Mouse (Mus musculus): Measurements from ENCODE around the gene Ciapin1. TPM values are rescaled to one million over a fixed set of nuclear protein-coding genes. Genes with fewer than 3 reads are reported as not detected.

The Ciapin1 gene
- polyA plus RNA-seq, 1 experiment = 37.6 TPM

DNA sequence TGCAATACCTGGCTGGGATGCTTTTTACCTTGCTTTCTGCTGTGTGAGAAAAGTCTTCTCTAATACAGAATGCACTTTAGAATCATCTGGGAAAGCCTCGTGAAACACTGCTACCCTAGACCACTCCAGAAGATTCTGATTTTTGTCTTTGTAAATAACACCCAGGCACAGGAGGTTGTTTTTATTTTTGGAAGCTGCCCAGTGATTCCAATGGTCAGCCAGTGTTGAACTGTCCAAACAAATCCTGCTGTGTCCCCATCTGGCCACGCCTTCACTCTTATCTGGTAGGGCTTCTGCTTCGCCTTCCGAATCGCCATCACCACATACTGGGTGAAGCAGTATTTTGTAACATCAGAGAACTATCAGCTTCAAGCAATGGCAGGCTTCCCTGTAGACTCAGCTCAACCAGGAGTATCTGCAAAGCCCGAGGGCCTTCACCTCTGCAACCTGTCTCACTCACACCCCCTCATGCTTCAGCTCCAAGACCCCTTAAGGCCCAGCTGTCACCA, 18.4 kb downstream of the Ciapin1 start:
- TF ChIP-seq GATA1 (IDR thresholded peaks at IDR 0.05; ENCODE audit: low read length) = no peak
- H3K9me3 ChIP-seq (ENCODE audit: control insufficient read depth, low read length) = no peaks in the 10 kb centered on the region
- H3K27me3 ChIP-seq (ENCODE audit: control insufficient read depth) = no peaks in the 10 kb centered on the region
- peaks cover 72% of the 10 kb centered on the region for H3K36me3 ChIP-seq (ENCODE audit: control insufficient read depth)
- H3K4me3 ChIP-seq (replicated peaks) = no peak overlapping the region
- H3K4me1 ChIP-seq (ENCODE audit: control insufficient read depth) = peaks cover 27% of the 10 kb centered on the region

DNA sequence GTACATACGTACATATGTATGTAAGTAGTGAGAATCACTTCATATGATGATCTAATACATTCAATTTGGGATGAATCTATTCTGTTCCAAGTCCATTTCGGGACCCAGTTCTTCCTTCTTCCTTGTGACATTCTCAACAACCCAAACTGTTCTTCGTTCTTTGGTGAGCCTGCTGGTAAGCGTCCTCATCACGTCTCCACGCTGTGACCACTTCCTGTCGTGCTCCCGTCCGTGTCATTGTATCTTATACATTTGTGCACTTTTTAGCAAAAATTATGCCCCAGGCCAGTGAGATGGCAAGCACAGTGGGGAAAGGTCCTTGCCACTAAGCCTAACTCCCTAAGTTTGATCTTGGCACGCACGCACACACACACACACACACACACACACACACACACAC, 20.2 kb downstream of the Ciapin1 start:
- Histone ChIP-seq H3K9me3 (ENCODE audit: control insufficient read depth, low read length) (no peaks in the 10 kb centered on the region), H3K4me3 (replicated peaks) (no peak overlapping the region), H3K36me3 (ENCODE audit: control insufficient read depth) (peaks cover 54% of the 10 kb centered on the region), H3K27me3 (ENCODE audit: control insufficient read depth) (no peaks in the 10 kb centered on the region), H3K4me1 (ENCODE audit: control insufficient read depth) (peaks cover 28% of the 10 kb centered on the region)
- no peak for TF ChIP-seq GATA1 (IDR thresholded peaks at IDR 0.05; ENCODE audit: low read length)
- TF ChIP-seq TAL1 (IDR thresholded peaks at IDR 0.05; ENCODE audit: low read length) = no peak

DNA sequence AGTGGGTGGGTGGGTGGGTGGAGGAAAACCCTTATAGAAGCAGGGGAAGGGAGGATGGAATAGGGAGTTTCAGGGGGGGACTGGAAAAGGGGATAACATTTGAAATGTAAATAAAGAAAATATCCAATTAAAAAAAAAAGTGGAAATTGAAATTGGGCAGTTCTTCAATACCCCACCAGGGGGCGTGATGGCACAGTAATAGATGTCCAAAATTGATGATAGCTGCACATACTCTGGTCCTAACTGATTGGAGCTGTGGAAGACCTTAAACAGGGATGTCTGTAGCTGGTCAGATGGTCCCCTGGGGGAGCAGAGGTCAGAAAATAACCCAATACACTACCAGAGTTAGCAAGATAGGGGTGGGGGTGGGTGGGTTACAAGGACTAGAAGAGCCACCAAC, 23.6 kb downstream of the Ciapin1 start:
- H3K4me3 ChIP-seq (replicated peaks) = no peak overlapping the region
- TF ChIP-seq GATA1 (IDR thresholded peaks at IDR 0.05; ENCODE audit: low read length) (no peak), TAL1 (IDR thresholded peaks at IDR 0.05; ENCODE audit: low read length) (no peak)
- H3K36me3 ChIP-seq (ENCODE audit: control insufficient read depth) = peaks cover 20% of the 10 kb centered on the region
- no peaks in the 10 kb centered on the region for H3K9me3 ChIP-seq (ENCODE audit: control insufficient read depth, low read length)
- peaks cover 18% of the 10 kb centered on the region for H3K4me1 ChIP-seq (ENCODE audit: control insufficient read depth)
- H3K27me3 ChIP-seq (ENCODE audit: control insufficient read depth) = peaks cover 7% of the 10 kb centered on the region

DNA sequence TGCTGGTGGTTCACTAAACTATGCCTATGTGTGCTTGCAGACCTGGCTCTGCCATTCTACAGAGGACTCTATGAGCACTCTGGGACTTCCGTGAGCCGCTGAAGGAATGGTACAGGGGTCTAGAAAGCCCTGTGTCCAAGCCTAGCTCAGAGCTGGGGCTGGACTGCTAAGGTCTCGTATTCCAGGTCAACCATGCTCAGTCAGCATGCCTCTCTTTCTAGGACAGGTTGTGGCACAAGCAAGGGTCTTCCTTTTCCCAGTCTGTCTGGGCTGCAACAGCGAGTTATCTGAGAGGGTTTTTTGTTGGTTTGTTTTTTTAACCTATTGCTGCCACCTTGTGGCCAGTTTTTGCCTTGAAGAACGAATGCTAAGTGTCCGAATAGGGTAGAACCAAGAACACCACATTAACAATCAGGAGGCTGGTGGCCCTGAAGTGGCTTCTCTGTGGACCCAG, 25.5 kb downstream of the Ciapin1 start:
- peaks cover 15% of the 10 kb centered on the region for H3K27me3 ChIP-seq (ENCODE audit: control insufficient read depth)
- no peak overlapping the region for H3K4me3 ChIP-seq (replicated peaks)
- peaks cover 2% of the 10 kb centered on the region; the same call in 1 of the 2 replicates for H3K36me3 ChIP-seq (ENCODE audit: control insufficient read depth)
- no peaks in the 10 kb centered on the region for H3K9me3 ChIP-seq (ENCODE audit: control insufficient read depth, low read length)
- no peak for TF ChIP-seq TAL1 (IDR thresholded peaks at IDR 0.05; ENCODE audit: low read length)
- no peak for TF ChIP-seq GATA1 (IDR thresholded peaks at IDR 0.05; ENCODE audit: low read length)
- peaks cover 34% of the 10 kb centered on the region for H3K4me1 ChIP-seq (ENCODE audit: control insufficient read depth)

DNA sequence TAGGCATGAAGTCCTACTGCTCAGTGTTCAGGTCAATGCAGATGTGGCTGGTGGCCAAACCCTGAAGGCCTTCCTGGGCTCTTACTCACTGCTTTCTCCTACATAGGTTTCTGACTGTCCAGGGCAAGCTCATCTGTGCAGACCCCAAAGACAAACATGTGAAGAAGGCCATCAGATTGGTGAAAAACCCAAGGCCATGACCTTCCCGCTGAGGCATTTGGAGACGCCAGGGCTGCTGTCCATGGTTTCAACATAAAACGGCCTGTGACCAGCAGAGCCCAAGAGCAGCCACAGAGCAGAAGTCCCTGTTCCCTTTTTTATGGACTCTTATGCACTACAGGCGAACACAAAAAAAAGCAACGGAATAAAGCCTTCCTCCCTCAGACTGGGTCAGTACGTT, 26.5 kb downstream of the Ciapin1 start:
- Histone ChIP-seq H3K9me3 (ENCODE audit: control insufficient read depth, low read length) (no peaks in the 10 kb centered on the region), H3K27me3 (ENCODE audit: control insufficient read depth) (peaks cover 23% of the 10 kb centered on the region), H3K4me1 (ENCODE audit: control insufficient read depth) (peaks cover 37% of the 10 kb centered on the region), H3K36me3 (ENCODE audit: control insufficient read depth) (no peaks in the 10 kb centered on the region), H3K4me3 (replicated peaks) (no peak overlapping the region)
- no peak for TF ChIP-seq GATA1 (IDR thresholded peaks at IDR 0.05; ENCODE audit: low read length)
- TF ChIP-seq TAL1 (IDR thresholded peaks at IDR 0.05; ENCODE audit: low read length) = no peak

DNA sequence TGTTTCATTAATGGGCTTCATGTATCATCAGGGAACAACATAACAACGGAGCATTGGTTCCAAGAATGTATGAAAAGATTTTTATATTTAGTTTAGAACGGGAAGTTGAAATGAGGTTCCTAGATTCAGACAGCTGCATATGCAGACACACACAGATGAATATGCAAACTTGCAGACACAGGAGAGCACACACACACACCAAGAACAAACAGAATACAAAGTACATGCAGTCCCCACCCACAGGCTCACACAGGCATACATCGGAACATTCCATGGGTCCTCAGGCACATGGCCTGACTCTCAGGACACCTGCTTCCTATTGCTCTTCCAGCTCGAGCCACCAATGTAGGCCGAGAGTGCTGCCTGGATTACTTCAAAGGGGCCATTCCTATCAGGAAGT, 27.3 kb downstream of the Ciapin1 start:
- peaks cover 41% of the 10 kb centered on the region for H3K4me1 ChIP-seq (ENCODE audit: control insufficient read depth)
- no peaks in the 10 kb centered on the region for H3K36me3 ChIP-seq (ENCODE audit: control insufficient read depth)
- TF ChIP-seq TAL1 (IDR thresholded peaks at IDR 0.05; ENCODE audit: low read length) (no peak), GATA1 (IDR thresholded peaks at IDR 0.05; ENCODE audit: low read length) (no peak)

DNA sequence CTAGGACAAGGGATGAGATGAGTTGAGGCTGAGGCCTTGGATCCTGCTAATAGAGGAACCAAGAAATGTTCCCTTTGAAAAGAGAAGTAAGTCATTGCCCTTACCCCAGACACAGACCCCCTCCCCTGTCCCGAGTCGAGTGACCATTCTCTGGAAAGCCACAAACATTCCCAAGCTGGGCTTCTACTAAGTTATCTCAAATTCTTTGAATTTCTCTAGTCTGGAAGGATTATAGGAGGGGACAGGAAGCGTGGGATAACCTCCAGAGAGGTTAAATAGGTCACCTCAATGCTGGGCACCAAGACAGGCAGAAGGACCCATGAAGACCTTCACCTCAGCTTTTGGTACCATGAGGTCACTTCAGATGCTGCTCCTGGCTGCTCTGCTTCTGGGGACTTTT, 28.0 kb downstream of the Ciapin1 start, which contains the start of gene Ccl17:
Ccl17 (plus strand) TSS at position 301 of the 400 bp plus-strand sequence.
- TF ChIP-seq TAL1 (IDR thresholded peaks at IDR 0.05; ENCODE audit: low read length) = no peak
- TF ChIP-seq GATA1 (IDR thresholded peaks at IDR 0.05; ENCODE audit: low read length) = no peak
- H3K36me3 ChIP-seq (ENCODE audit: control insufficient read depth) = no peaks in the 10 kb centered on the region

More for the DNA sequence above, 27.3 kb downstream of the Ciapin1 start:
- Histone ChIP-seq H3K4me3 (replicated peaks) (no peak overlapping the region), H3K9me3 (ENCODE audit: control insufficient read depth, low read length) (no peaks in the 10 kb centered on the region), H3K27me3 (ENCODE audit: control insufficient read depth) (peaks cover 31% of the 10 kb centered on the region)

DNA sequence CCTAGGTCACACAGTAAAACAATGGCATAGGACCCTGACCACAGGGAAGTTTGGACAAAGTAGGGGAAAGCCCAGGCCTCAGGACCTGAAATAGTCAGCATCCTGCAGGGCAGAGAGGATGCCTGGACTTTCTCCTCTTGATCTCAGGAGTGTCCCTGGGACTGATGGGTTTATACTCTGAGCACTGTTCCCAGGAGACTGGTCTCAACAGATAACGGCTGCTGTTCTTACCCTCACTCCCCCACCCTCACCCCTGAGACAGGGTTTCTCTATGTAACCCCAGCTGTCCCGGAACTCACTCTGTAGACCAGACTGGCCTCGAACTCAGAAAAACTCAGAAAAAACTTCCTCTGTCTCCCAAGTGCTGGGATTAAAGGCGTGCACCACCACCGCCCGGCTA, 29.8 kb downstream of the Ciapin1 start:
- Histone ChIP-seq H3K9me3 (ENCODE audit: control insufficient read depth, low read length) (no peaks in the 10 kb centered on the region), H3K4me1 (ENCODE audit: control insufficient read depth) (peaks cover 51% of the 10 kb centered on the region), H3K27me3 (ENCODE audit: control insufficient read depth) (peaks cover 51% of the 10 kb centered on the region), H3K4me3 (replicated peaks) (no peak overlapping the region), H3K36me3 (ENCODE audit: control insufficient read depth) (no peaks in the 10 kb centered on the region)
- no peak for TF ChIP-seq GATA1 (IDR thresholded peaks at IDR 0.05; ENCODE audit: low read length)

More for the DNA sequence above, 28.0 kb downstream of the Ciapin1 start, which contains the start of gene Ccl17:
- Histone ChIP-seq H3K9me3 (ENCODE audit: control insufficient read depth, low read length) (no peaks in the 10 kb centered on the region), H3K4me1 (ENCODE audit: control insufficient read depth) (peaks cover 41% of the 10 kb centered on the region), H3K4me3 (replicated peaks) (no peak within 1 kb of the TSS), H3K27me3 (ENCODE audit: control insufficient read depth) (peaks cover 33% of the 10 kb centered on the region)

DNA sequence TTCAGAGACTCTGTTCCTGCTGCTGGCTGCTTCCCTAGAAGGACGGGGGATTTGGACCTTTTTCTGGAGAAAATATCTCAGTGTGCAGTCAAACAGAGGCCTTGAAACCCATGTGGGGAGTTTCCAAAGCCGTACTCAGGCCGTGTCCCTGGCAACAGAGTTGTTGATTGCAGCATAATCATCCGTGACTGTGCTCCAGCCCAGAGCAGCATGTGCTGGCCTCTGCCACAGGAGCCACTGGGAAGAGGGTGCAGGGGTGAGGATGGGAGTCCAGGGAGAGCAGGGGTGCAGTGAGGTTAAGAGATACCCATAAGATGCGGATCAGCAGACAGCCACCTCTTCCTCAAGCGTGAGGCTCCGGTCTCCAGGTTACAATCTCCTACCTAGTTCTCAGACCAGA, 30.7 kb downstream of the Ciapin1 start:
- peaks cover 46% of the 10 kb centered on the region for H3K4me1 ChIP-seq (ENCODE audit: control insufficient read depth)
- peaks cover 60% of the 10 kb centered on the region for H3K27me3 ChIP-seq (ENCODE audit: control insufficient read depth)
- no peaks in the 10 kb centered on the region for H3K9me3 ChIP-seq (ENCODE audit: control insufficient read depth, low read length)
- no peak overlapping the region for H3K4me3 ChIP-seq (replicated peaks)
- H3K36me3 ChIP-seq (ENCODE audit: control insufficient read depth) = no peaks in the 10 kb centered on the region
- TF ChIP-seq TAL1 (IDR thresholded peaks at IDR 0.05; ENCODE audit: low read length) (no peak), GATA1 (IDR thresholded peaks at IDR 0.05; ENCODE audit: low read length) (no peak)

DNA sequence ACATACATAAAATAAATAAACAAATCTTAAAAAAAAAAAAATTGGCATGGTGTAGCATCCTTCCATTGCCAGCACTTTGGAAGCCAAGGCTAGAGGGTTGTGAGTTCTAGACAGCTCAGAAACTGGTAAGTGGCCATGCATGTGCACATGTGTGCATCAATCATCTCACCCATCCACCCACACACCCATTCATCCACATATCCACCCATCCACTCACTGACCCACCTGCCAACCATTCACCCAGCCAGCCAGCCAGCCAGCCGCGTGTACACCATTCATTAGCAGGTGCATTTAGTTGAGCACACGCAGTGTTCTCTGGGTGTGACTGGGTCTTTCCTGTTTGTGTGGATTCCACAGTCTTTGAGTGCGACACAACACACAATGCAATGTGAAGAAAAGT, 32.3 kb downstream of the Ciapin1 start:
- TF ChIP-seq GATA1 (IDR thresholded peaks at IDR 0.05; ENCODE audit: low read length) = no peak
- no peak for TF ChIP-seq TAL1 (IDR thresholded peaks at IDR 0.05; ENCODE audit: low read length)
- Histone ChIP-seq H3K4me1 (ENCODE audit: control insufficient read depth) (peaks cover 56% of the 10 kb centered on the region), H3K36me3 (ENCODE audit: control insufficient read depth) (no peaks in the 10 kb centered on the region)

More for the DNA sequence above, 32.3 kb downstream of the Ciapin1 start:
- H3K4me3 ChIP-seq (replicated peaks) = no peak overlapping the region
- H3K9me3 ChIP-seq (ENCODE audit: control insufficient read depth, low read length) = no peaks in the 10 kb centered on the region
- H3K27me3 ChIP-seq (ENCODE audit: control insufficient read depth) = peaks cover 75% of the 10 kb centered on the region

Measured in erythroblast, embryonic 14.5 days (primary cell).